Mouse (Mus musculus) ZHBTc4 (cell line): ENCODE results near the gene Nfkbib.

Source experiments
- DNase-seq: peaks from one replicate; pipeline ENCODE4 v3.0.0-alpha.2; 2011; ENCODE audit warnings: low read depth, low spot score

Nfkbib gene

DNA sequence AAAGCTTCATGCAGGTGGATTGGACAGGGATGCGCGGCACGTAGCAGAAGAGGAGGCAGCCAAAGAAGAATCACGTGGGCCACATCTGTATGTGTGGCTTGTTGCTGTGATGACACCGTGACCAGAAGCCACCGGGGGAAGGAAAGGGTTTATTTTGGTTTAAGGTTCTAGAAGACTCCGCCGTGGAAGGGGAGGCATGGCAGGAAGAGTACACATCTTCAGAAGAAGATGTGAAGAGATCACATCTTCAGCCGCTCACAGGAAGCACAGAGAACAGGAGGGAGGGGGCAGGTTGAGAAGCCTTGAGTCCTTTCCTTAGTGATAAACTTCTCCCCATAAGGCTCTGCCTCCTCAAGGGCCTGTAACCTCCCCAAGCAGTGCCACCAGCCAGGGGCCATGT is 32.7 kb upstream of the Nfkbib start:
- no peak for DNase-seq

DNA sequence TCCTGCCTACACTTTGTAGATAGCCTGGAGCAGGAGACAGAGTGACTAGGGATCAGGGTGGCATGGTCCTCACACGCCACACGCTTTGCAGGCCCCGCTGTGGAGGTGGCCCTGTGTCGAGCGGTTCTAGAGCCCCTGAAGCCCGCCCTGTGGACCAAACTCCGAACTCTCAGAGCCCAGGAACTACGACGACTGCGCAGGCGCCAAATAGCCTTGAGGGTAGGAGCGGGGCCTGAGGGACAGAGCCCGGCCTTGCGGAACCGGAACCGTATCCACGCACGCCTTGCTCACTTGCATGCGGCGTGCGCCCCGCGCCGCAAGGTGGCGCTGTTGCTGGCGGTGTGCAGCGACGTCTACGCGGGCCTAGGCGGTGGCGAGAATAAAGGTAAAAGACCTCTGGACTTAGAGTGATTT is 29.3 kb upstream of the Nfkbib start:
- DNase-seq, result peak; percentile 95

DNA sequence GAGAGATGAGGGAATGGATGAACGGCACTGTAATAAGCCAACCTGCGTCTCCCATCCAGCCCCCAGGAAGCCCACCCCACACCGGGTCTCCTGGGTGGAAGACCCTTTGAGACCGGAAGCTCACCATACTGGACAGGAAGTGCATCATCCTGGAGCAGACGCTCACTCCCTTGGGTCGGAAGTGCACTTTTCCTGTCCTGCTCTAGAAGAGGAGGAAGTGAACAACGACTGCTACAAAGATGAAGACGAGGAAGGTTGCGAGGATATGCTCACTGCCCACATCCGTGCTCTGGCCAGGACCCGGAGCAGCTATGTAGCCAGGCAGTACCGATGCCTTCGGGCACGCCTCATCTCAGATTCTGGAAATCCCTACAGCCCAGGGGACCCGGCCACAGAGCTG is 28.5 kb upstream of the Nfkbib start:
- DNase-seq, result no peak

DNA sequence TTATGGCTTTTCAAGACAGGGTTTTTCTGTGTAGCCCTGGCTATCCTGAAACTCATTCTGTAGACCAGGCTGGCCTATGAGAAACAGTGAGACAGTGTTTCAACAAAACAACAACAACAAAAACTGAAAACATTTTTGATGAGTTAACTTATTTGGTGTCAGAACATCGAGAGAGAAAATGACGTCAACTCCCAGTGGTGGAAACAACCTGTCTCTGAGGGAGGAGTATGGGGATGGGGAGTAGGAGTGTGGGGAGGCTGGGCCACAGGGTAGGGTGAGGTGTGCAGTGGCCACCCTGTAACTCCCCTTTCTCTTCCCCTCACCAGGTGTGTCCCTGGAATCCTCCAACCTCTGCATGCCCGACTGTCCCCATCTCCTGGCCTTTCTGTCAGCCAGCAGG is 27.2 kb upstream of the Nfkbib start:
- DNase-seq, result no peak

DNA sequence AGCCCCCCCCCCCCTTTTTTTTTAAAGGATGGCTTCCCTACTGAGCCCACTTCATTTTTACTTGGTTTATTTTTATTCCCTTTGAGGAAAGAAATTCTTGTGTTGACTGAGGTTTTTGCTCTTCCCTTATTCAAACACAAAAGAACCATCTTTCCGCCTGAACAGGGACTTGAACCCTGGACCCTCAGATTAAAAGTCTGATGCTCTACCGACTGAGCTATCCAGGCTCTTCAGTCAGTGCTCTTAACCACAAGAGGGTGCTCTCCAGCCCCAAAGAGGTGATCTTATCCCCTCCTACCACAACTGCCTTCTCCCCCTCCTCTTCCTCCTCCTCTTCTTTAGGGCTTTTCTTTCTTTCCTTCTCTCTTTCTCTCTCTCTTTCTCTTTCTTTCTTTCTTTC is 26.5 kb upstream of the Nfkbib start:
- DNase-seq, result peak; percentile 60

DNA sequence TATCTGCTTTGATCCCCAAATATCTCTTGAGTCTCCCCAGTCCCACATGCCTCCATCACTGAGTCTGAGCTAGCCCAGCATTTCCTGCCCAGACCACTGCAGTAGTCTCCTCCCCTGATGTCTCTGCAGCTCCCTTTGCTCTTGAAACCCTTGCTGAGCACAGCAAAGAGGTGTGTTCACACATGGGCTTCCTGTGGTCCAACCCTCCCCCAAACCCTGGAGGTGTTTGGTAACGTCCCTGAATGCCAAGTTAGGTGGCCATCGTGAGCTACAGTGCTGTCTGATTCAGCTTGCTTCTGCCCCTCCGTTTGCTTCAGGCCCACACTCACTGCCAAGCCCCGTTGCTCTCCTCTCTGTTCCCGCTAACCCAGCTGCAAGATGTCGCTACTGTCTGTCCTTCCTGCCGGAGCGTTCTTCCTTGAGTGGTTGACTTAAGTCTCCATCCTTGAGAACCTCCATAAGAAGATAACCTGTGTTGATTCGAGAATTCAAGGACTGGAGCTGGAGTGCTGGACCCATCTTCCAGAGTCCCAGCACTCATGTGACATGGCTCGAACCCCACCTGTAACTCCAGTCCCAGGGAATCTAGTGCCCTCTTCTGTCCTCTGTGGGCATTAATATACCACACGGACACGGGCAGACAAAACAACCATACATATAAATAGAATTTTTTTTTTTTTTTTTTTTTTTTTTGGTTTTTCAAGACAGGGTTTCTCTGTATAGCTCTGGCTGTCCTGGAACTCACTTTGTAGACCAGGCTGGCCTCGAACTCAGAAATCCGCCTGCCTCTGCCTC is 25.3 kb upstream of the Nfkbib start:
- no peak for DNase-seq

DNA sequence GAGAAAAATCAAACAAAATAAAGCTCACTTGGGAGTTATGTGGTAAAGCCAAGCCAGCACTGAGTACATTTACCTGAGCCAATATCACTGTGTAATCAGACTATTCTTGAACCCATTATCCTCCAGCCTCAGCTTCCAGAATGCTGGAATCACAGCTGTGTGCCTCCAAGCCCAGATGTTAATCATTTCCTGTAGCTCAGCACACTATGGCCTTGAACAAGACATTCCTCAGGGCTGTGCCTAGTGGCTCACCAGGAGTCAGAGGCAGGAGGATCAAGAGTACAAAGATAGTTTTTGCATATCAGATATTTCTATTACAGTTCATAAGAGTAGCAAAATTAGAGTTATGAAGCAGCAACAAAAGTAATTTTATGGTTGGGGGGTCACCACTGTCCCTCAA is 24.4 kb upstream of the Nfkbib start:
- peak; percentile 61 for DNase-seq

DNA sequence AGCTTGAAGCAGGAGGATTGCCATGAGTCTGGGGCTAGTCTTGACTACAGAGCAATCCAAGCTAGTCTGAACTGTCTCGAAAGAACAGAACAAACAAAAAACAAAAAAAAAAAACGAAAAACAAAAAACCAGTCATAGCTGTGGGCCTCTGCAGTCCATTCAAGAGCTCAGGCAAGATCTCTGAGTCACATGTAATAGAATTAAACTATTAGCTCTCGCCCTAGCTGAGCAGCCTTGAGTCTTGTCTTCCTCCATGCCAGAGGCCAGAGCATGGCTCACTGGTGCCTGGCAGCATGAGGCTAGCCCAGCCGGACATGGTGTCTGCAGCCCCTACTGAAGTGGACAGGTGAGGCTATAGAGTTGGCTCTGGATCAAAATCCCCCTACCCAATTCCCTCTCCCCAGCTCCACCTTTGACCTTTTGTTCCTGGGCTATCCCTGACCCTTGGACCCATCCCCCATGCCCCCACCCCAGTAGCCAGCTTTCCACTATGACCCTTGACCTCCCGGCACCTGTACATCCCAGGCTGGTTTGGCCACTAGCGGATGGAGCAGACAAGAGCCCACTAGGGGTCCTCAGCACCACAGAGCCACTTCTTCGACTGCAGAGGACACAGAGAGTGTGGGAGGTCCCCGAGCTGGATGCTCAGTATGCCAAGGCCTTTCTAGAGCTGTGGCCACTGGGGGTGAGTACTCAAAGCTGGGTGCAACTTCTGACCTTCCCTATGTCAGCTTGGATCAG is 22.9 kb upstream of the Nfkbib start:
- peak; percentile 44 for DNase-seq

DNA sequence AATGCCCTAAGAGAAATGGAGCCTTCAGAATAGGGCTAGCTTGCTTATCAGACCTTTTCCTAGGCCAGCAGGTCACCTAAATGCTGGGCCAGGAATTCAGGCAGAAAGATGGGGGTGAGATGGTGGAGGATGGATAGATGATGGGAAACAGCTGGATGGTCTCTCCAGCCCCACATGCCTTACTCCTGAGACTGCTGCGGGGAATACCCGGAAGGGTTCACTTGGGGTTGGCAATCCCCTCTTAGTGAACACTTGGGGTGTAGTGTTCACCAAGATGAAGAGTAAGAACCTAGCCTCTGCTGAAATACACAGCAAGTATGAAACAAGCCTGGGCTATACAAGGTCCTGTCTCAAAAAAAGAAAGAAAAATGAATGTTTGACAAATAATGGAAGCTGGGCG is 21.9 kb upstream of the Nfkbib start:
- no peak for DNase-seq

DNA sequence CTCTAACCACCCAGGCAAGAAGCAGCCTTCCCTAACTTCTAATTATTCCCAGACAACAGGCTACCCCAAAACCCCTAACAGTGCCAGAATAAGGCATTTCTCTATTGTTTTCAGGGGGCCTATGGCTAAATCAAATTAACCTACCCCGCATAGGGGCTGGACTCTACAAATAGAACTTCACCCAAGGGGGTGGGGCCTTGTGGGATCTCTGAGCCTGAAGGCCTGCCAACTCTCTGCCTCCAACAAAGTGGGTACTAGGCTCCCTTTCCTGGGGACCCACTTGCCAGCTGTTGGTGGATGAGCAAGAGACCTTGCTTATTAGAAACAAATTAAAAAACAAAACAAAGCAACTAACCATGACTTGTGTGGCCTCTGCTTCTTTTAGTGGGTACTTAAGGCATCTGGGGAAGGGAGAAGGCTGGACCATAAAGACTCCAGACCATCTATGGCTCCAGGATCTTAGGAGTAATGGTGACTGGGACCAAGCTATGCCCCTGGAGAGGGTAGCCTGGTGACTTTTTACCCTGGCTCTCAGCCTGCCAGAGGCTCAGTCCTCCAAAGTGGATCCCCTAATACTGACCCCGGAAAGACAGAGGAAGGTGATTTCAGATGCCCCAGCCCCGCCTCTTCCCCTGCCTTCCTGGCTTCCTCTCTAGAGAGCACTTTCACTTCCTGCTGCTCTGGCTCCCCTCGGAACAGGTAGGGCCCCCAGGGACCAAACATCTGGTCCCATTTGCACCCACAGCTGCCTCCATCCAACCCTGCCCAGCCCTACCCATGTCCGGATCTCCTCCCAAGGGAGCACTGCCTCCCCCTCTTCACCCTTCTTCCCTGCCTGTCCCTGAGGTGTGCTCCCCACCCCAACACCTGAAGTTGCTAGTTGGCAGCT is 21.2 kb upstream of the Nfkbib start, which contains the start of gene Rinl:
Rinl (plus strand) TSS at position 663 of the 889 bp plus-strand sequence.
- DNase-seq, result no peak

DNA sequence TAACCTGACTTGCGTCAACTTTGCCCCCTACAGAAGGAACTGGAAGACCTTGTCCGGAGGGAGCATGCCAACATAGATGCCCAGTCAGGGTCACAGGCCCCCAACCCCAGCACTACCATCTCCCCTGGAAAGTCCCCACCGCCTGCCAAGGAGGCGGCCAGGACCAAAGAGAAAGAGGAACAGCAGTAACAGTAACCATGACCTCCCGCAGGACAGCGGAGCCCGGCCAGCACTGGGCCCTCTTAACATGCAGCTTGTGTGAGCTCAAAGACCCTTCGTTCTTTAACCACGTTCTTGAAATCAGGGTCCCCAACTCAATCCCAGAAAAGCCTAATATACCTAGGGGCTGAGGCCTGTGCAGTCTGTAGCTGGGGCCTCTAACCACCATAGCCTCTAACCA is 20.6 kb upstream of the Nfkbib start:
- DNase-seq, result no peak

DNA sequence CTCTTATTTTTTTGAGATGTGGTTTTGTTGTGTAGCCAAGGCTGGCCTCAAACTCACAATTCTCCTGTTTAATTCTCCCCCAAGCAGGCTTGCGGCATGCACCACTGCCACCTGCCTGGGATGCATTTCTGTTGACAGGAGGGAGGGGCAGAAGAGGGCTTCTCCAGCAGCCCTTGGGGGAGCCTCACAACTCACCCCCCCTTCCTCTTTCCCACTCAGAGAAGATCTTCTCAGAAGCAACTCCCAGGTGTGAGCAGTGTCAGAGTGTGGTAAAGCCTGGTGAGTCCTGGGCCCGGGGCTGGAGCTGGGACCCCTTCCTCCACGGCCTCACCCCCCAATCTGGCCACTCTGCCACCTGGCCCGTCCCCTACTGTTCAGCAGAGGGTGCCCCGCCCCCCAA is 17.8 kb upstream of the Nfkbib start:
- DNase-seq, result no peak

DNA sequence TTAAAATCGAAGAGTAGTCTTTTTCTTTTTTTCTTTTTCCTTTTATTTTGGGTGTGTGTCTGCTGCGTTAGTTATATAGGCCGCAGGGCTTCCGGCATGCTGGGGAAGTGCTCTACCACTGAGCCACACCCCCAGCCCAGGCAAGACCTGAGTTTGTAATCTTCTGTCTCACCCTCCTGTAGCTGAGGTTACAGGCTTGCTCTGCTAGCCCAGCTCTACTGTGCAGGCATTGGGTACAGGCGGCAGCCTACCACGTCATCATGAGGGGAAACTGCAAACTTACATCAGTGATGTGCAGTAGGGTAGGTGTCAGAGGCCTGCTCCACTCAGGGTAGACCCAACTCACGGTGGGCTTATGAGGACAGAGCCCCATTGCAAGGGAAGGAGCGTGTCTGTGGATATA is 13.9 kb upstream of the Nfkbib start:
- no peak for DNase-seq

DNA sequence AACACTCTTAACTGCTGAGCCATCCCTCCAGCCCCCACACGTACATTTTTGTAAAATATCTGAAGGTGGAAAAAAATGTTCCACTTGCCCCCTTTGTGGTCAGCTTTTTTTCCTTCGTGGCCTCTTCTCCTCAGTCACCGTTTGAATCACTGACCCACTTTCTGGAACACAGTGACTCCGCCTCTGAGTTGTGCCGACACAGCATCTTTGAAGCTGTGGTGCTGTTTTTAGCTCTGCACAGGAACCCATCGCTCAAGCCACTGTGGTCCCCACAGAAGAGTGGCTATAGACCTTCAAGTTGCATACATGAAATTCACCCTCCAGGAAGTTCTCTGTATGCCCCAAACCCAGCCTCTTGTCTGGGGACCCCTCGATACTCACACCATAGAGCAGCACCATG is 13.5 kb upstream of the Nfkbib start:
- DNase-seq, result no peak

DNA sequence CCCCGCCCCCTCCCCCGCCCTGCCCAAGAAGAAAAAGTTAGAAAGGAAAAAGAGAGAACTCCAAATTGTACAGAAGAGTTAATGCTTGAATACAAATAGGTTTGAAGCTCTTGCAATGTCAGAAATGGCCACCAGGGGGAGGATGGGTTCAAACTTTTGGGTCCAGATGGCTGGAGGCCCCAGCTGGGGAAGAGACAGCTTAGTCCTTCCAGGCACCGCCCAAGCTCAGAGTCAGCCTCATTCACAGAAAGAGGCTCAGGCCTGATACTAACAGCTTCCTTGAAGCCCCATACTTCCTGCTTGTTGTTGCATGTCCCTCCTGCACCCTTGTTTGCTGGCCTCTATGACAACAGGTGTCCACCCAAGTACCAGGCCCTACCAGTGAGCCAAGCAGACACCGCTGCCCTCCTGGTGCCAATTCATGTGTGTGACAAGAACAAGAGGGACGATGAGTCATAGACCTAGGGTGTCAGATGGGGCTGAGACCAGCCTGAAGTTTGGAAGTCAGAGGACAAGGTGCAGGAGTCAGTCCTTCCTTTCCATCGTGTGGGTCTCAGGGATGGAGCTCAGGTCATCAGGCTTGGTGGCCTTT is 12.9 kb upstream of the Nfkbib start:
- peak; percentile 93 for DNase-seq

DNA sequence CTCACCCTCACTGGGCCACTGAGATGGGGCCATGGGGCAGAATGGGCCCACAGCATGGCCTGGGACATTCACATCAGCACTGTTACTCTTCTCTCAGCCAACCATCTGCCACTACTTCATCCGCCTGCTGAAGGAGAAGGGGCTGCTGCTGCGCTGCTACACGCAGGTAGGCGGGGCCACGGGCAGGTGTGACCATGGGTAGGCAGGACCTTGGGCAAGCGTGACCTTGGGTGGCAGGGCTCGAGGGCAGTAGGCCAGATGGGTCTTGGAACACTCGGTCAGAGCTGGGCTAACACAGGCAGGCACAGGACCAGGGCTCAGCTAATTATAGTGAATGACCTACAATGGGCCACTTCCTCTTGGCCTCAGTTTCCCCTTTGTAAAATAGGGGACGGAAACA is 11.5 kb upstream of the Nfkbib start:
- DNase-seq, result no peak

DNA sequence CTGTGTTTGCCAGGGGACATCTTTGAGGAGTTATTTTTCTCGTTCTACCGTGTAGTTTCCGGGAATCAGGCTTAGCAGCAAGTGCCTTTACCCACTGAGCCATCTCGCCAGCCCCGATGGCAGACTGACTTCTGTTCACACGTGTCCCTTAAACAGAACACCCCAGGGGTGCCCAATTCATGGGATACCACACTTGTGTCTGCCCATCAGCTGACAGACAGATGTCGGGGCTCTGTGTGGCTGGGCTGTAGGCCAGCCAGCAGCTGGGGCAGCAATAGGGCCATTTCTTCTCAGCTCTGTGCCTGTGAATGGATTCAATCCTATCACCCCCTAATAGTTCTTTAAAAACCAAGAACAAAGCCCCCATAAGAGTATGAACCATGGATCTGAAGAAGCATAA is 7.8 kb upstream of the Nfkbib start:
- DNase-seq, result no peak

DNA sequence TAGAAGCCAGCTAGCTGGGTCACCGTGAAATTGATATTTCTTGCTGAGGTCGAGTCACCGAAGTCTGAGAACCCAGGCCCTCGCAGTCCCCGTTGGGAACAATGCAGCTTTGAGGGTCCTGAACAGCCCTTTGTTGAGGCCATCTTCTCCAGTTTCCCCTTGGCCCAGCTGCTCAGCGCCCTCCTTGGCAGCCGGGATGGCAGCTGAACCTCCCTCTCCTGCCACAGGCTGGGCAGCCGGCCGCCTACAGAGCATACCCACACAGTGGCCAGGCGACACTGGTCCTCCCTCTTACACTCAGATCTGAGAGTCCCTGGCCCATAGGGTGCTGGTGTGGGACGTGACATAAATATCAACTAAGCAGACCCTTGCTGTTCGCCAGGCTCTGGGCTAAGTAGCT is 6.9 kb upstream of the Nfkbib start:
- DNase-seq, result no peak

DNA sequence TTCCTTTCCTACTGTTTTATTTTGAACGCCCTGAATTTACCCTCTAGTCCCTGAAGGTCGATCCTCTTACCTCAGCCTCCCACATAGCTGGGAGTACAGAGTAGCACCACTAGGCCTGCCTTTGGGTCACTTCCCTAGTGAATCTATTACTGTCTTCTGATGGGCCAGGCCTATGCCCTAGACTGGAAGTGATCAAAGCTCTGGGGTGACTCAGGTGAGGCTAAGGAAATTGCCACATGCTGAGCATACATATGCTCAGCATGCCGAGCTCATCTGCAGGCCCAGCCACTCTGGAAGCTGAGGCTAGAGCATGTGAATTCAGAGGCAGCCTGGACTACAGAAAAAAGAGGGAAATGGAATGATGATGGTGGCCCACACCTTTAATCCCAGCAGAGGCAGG is 5.9 kb upstream of the Nfkbib start:
- DNase-seq, result peak; percentile 38

DNA sequence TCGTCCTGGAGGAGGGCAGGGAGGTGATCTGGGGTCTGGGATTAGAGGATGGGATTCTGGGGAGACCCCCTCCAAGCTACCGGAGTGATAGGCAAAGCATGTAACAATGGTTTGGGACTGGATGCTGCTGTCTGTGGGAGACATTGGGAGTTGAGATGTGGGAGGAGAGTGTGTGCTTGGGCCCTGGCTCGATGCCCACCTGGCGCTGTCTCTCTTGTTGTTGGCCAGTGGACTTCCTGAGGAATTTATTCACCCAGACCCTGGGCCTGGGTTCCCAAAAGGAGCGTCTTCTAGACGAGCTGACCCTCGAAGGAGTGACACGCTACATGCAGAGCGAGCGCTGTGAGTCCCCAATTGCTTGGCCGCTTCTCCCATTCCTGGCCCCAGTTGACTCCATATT is 4.6 kb upstream of the Nfkbib start:
- DNase-seq, result no peak

DNA sequence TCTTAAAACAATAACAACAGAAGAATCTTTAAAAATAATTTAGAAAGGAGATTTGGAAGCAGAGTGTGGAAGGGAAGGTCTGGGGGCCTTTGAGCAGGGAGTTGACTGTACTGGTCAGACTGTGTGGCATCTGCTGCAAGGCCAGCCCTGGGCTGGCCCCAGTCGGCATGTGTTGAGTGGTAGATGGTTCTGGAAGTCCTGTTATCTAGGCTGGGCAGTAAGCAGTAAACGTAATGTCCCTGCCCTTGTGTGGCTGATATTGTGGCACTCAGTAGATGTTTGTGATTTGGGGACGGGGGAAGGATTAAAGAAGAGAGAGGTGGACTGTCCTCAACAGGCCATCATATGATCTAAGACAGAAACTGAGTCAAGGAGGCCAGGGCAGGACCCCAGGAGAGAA is 3.0 kb upstream of the Nfkbib start:
- no peak for DNase-seq

DNA sequence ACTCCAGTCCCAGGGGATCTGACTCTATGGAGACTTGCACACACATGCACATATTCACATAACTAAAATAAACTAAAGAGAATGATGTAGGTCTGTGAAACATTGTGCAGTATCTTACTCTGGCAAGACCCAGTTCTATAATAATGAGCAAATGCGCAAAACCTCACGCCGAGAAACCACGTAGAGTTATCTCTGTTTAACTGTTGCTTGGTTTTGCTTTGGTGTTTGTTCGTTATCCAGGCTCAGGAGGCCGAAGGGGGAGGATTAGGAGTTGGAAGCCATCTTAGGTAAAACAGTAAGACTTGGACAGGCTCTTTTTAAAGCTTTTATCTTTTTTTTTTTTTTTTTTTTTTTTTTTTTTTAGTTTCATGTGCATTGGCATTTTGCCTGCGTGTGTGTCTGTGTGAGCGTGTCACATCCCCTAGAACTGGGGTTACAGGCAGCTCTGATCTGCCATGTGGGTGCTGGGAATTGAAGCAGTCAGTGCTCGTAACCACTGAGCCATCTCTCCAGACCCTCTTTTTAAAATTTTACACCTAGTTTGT is 2.2 kb upstream of the Nfkbib start:
- DNase-seq, result no peak
